Mouse (Mus musculus): ENCODE results near the gene Rab5c. TPM values are rescaled to one million over a fixed set of nuclear protein-coding genes. Genes with fewer than 3 reads are reported as not detected.

Gene Rab5c
- total and polyA plus RNA-seq, 3 experiments: 121 to 156 (median 150) TPM

DNA sequence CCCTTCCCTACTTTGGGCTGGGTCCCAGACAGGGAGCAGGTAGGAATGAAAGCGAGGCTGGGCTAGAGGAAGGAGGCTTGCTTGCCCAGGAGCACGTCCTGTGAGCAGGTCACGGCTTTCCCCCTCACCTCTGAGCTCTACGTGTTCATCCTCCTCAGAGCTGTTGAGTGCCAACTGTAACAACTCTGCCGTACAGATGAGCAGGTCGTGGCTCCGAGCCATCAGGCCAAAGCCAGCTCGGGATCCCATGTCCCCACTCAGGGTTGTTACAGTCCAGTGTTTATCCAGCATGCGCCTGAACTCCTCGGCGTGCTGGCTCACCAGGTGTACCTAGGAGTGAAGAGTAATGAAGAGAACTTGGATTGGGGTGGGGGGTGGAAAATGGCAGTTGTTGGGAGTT is 34.6 kb downstream of the Rab5c start:
- peaks cover 35 to 68% of the 10 kb centered on the region in 2 experiments for H3K36me3 ChIP-seq (replicated peaks in 1 of 2; ENCODE audit: control insufficient read depth in 1 of 2, insufficient read depth in 1 of 2, low read length in 1 of 2)
- no peaks in the 10 kb centered on the region for H3K9me3 ChIP-seq (replicated peaks; ENCODE audit: low read length)
- in situ Hi-C loops (cut with MboI; ENCODE audit: low pct_ligation_motif_present, low pct_unique_long_range_greater_than_20kb, low sequenced_read_pairs) (no loop called here), dilution Hi-C loops (cut with MboI; ENCODE audit: extremely low pct_ligation_motif_present, extremely low pct_unique_long_range_greater_than_20kb, low sequenced_read_pairs) (no loop called here)
- H3K4me3 ChIP-seq (replicated peaks in 1 of 3; ENCODE audit: low read depth in 2 of 3, low read length in 2 of 3, poor library complexity in 1 of 3): peak overlapping the region; percentile 41 to 56 (median 50)
- no peak for DNase-seq (ENCODE audit: extremely low read depth)
- H3K4me1 ChIP-seq (ENCODE audit: control insufficient read depth in 1 of 2, insufficient read depth in 2 of 2): peaks cover 22 to 59% of the 10 kb centered on the region in 2 experiments
- H3K27me3 ChIP-seq (replicated peaks): no peaks in the 10 kb centered on the region
- H3K79me2 ChIP-seq (replicated peaks; ENCODE audit: control insufficient read depth, extremely low read depth, insufficient read depth, poor library complexity, severe bottlenecking): no peaks in the 10 kb centered on the region
- H3K4me2 ChIP-seq (ENCODE audit: insufficient read depth, low read depth, poor library complexity, severe bottlenecking): peak overlapping the region; percentile 86
- 0 out of 2 replicates have a peak overlapping the region, but pooled peaks have one; percentile 11 for H3K27ac ChIP-seq (ENCODE audit: insufficient read depth, low read depth)
- no peak for TF ChIP-seq TBP (conservative IDR thresholded peaks at IDR 0.05; ENCODE audit: low read depth, low read length)
- no peak; the same call in 1 of the 2 replicates for TF ChIP-seq MXI1 (IDR thresholded peaks at IDR 0.05; ENCODE audit: low read depth, low read length)
- TF ChIP-seq PAX5 (IDR thresholded peaks at IDR 0.05; ENCODE audit: low read length): no peak
- no peak for TF ChIP-seq NRF1 (IDR thresholded peaks at IDR 0.05; ENCODE audit: low read depth, low read length)
- no peak for TF ChIP-seq GABPA (IDR thresholded peaks at IDR 0.05; ENCODE audit: insufficient replicate concordance, low read depth, low read length)
- TF ChIP-seq UBTF (IDR thresholded peaks at IDR 0.05; ENCODE audit: low read depth, low read length): no peak
- TF ChIP-seq USF2 (conservative IDR thresholded peaks at IDR 0.05; ENCODE audit: low read depth, low read length): no peak
- TF ChIP-seq IRF4 (IDR thresholded peaks at IDR 0.05; ENCODE audit: low read depth, low read length): no peak
- TF ChIP-seq CTCF (conservative IDR thresholded peaks at IDR 0.05 in 1 of 2, IDR thresholded peaks at IDR 0.05 in 1 of 2; ENCODE audit: low read depth in 2 of 2, low read length in 2 of 2): no peak
- H3K9ac ChIP-seq (ENCODE audit: insufficient read depth, low read depth): peak overlapping the region; percentile 50

DNA sequence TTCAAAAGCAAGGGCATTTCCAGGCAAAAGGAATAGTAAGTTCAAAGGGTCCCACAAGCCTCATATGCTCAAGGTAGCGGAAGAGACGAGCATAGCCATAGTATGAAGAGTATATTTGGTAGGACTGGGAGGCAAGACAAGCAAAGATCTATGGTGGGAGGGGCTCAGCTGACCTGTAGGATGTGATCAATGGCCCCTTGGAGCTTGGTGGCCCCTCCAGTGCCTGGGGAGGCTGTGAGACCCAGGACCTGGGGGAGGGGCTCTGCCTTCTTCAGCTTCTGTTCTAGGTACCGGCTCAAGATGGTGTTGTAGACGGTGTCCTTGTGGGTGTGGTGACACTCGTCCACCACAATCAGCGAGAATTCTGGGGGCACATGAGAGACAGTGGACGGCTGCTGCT is 35.1 kb downstream of the Rab5c start:
- Histone ChIP-seq H3K4me2 (ENCODE audit: insufficient read depth, low read depth, poor library complexity, severe bottlenecking) (peak overlapping the region; percentile 86), H3K4me1 (ENCODE audit: control insufficient read depth in 1 of 2, insufficient read depth in 2 of 2) (peaks cover 22 to 54% of the 10 kb centered on the region in 2 experiments), H3K27me3 (replicated peaks) (no peaks in the 10 kb centered on the region), H3K9ac (ENCODE audit: insufficient read depth, low read depth) (peak overlapping the region; percentile 50), H3K36me3 (replicated peaks in 1 of 2; ENCODE audit: control insufficient read depth in 1 of 2, insufficient read depth in 1 of 2, low read length in 1 of 2) (peaks cover 30 to 68% of the 10 kb centered on the region in 2 experiments), H3K79me2 (replicated peaks; ENCODE audit: control insufficient read depth, extremely low read depth, insufficient read depth, poor library complexity, severe bottlenecking) (no peaks in the 10 kb centered on the region), H3K4me3 (replicated peaks in 1 of 3; ENCODE audit: low read depth in 2 of 3, low read length in 2 of 3, poor library complexity in 1 of 3) (peak overlapping the region; percentile 41 to 56 (median 50)), H3K9me3 (replicated peaks; ENCODE audit: low read length) (no peaks in the 10 kb centered on the region), H3K27ac (ENCODE audit: insufficient read depth, low read depth) (peak overlapping the region; percentile 17; the same call in 1 of the 2 replicates)
- in situ Hi-C loops (cut with MboI; ENCODE audit: low pct_ligation_motif_present, low pct_unique_long_range_greater_than_20kb, low sequenced_read_pairs): no loop called here
- dilution Hi-C loops (cut with MboI; ENCODE audit: extremely low pct_ligation_motif_present, extremely low pct_unique_long_range_greater_than_20kb, low sequenced_read_pairs): no loop called here
- no peak for DNase-seq (ENCODE audit: extremely low read depth)
- 0 out of 2 replicates have a peak, but pooled peaks have one; percentile 5 for TF ChIP-seq ELF1 (IDR thresholded peaks at IDR 0.05; ENCODE audit: low read depth, low read length)
- TF ChIP-seq ZMIZ1 (IDR thresholded peaks at IDR 0.05; ENCODE audit: low read depth, low read length): no peak

GRCm38 (mm10) chr11:100702081-100702851 is 35.7 kb downstream of the Rab5c start:
- H3K36me3 ChIP-seq (replicated peaks in 1 of 2; ENCODE audit: control insufficient read depth in 1 of 2, insufficient read depth in 1 of 2, low read length in 1 of 2): peaks cover 26 to 66% of the 10 kb centered on the region in 2 experiments
- peaks cover 22 to 48% of the 10 kb centered on the region in 2 experiments for H3K4me1 ChIP-seq (ENCODE audit: control insufficient read depth in 1 of 2, insufficient read depth in 2 of 2)
- no peaks in the 10 kb centered on the region for H3K79me2 ChIP-seq (replicated peaks; ENCODE audit: control insufficient read depth, extremely low read depth, insufficient read depth, poor library complexity, severe bottlenecking)
- H3K9me3 ChIP-seq (replicated peaks; ENCODE audit: low read length): no peaks in the 10 kb centered on the region
- H3K4me3 ChIP-seq (replicated peaks in 1 of 3; ENCODE audit: low read depth in 2 of 3, low read length in 2 of 3, poor library complexity in 1 of 3): peak overlapping the region; percentile 41 to 56 (median 50)
- no peak overlapping the region for H3K27ac ChIP-seq (ENCODE audit: insufficient read depth, low read depth)
- dilution Hi-C loops (cut with MboI; ENCODE audit: extremely low pct_ligation_motif_present, extremely low pct_unique_long_range_greater_than_20kb, low sequenced_read_pairs) (no loop called here), in situ Hi-C loops (cut with MboI; ENCODE audit: low pct_ligation_motif_present, low pct_unique_long_range_greater_than_20kb, low sequenced_read_pairs) (no loop called here)
- DNase-seq (ENCODE audit: extremely low read depth): peak; percentile 95
- H3K27me3 ChIP-seq (replicated peaks): no peaks in the 10 kb centered on the region
- H3K4me2 ChIP-seq (ENCODE audit: insufficient read depth, low read depth, poor library complexity, severe bottlenecking): peak overlapping the region; percentile 86
- H3K9ac ChIP-seq (ENCODE audit: insufficient read depth, low read depth): peak overlapping the region; percentile 50
- TF ChIP-seq CHD2 (IDR thresholded peaks at IDR 0.05; ENCODE audit: low read length) (no peak), MYC (IDR thresholded peaks at IDR 0.05; ENCODE audit: low read depth, low read length) (peak; percentile 100), JUN (IDR thresholded peaks at IDR 0.05; ENCODE audit: insufficient read depth, low read depth, low read length) (no peak; the same call in 1 of the 2 replicates), JUND (conservative IDR thresholded peaks at IDR 0.05; ENCODE audit: low read depth, low read length) (peak; percentile 69; the same call in 1 of the 2 replicates), E2F4 (IDR thresholded peaks at IDR 0.05; ENCODE audit: insufficient replicate concordance, low read depth, low read length) (no peak), EP300 (IDR thresholded peaks at IDR 0.05; ENCODE audit: low read length) (no peak), ELF1 (IDR thresholded peaks at IDR 0.05; ENCODE audit: low read depth, low read length) (peak; percentile 15; the same call in 1 of the 2 replicates), IRF4 (IDR thresholded peaks at IDR 0.05; ENCODE audit: low read depth, low read length) (peak; percentile 84), POLR2AphosphoS2 (IDR thresholded peaks at IDR 0.05; ENCODE audit: low read depth, low read length) (no peak), SMC3 (IDR thresholded peaks at IDR 0.05; ENCODE audit: low read depth, low read length) (peak; percentile 91), MAZ (IDR thresholded peaks at IDR 0.05; ENCODE audit: low read depth, low read length) (no peak), ZMIZ1 (IDR thresholded peaks at IDR 0.05; ENCODE audit: low read depth, low read length) (no peak), NRF1 (IDR thresholded peaks at IDR 0.05; ENCODE audit: low read depth, low read length) (no peak; the same call in 1 of the 2 replicates), KAT2A (IDR thresholded peaks at IDR 0.05; ENCODE audit: insufficient replicate concordance, low read length) (no peak), USF1 (IDR thresholded peaks at IDR 0.05; ENCODE audit: low read depth, low read length) (no peak), BHLHE40 (IDR thresholded peaks at IDR 0.05; ENCODE audit: low read depth, low read length) (no peak), UBTF (IDR thresholded peaks at IDR 0.05; ENCODE audit: low read depth, low read length) (peak; percentile 34; the same call in 1 of the 2 replicates)
